Mouse (Mus musculus) bone marrow macrophage, adult 2 months (primary cell): Measurements from ENCODE around the gene Adam19.

Experiments used
- CTCF ChIP-seq: IDR thresholded peaks from 2 replicates; pipeline ENCODE4 v1.5.1; 2012; ENCODE audit warnings: low read depth, mild to moderate bottlenecking, low read length, moderate library complexity
- POLR2A ChIP-seq: IDR thresholded peaks from 2 replicates; pipeline ENCODE4 v1.6.1; 2012; ENCODE audit warnings: mild to moderate bottlenecking, low read depth, low read length, borderline replicate concordance

DNA sequence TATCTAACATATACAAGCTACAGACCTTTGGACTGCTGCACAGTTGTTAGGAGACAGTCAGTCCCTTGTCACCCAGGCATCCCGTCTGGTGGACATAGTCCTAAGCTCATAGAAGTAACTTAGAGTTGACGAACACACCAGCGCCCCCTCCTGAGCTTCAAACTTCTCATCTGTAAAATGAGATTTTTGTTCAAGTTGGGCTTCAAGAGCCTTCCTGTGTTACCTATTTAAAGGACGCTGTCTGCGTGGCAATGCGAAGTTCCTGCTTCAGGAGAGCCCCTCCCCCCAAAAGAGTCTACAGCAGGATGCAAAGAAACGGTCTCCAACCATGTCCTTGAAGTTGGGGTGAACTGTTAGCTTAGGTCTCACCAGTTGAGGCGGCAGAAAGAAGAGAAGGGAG lies 15.0 kb downstream of the Adam19 start:
- TF ChIP-seq POLR2A (no peak), CTCF (no peak)
